Mouse (Mus musculus) CD4-positive, CD25-positive, alpha-beta regulatory T cell, adult 4 months (primary cell): Measurements from ENCODE around the gene Slc7a10. TPM values are rescaled to one million over a fixed set of nuclear protein-coding genes. Genes with fewer than 3 reads are reported as not detected.

Experiments
- polyA plus RNA-seq, 2 experiments: library from polyadenylated mRNA; unstranded; fragments of 100-300 nt; shearing (Covaris generic); gene quantifications; one replicate each; pipeline ENCODE4 v1.2.1; 2017

The Slc7a10 gene
- polyA plus RNA-seq, 2 experiments from 2014 or later: 6.7 to 7.4 TPM

Other genes with a start within 250 kb of the Slc7a10 start
- 10 to 100 TPM in 1 of 2 experiments, 1 to 10 TPM in 1; 9.4 to 10.9 TPM for gene Cebpg, start 129.8 kb upstream of the Slc7a10 start, polyA plus RNA-seq
- gene Cebpa, start 67.1 kb upstream of the Slc7a10 start, polyA plus RNA-seq: 1 to 10 TPM in 1 of 2 experiments, under 1 TPM in 1; 0.47 to 1.1 TPM
- gene Lrp3, start 29.1 kb downstream of the Slc7a10 start, polyA plus RNA-seq: 1 to 10 TPM in 1 of 2 experiments, under 1 TPM in 1; 0.51 to 1.8 TPM
- 10 to 100 TPM; 22.4 to 28.6 TPM for gene Gpatch1, start 132.1 kb downstream of the Slc7a10 start, polyA plus RNA-seq
- under 1 TPM; 0.28 to 0.39 TPM for gene Rhpn2, start 147.8 kb downstream of the Slc7a10 start, polyA plus RNA-seq
- gene Faap24, start 210.5 kb downstream of the Slc7a10 start, polyA plus RNA-seq: 10 to 100 TPM; 34.0 to 40.4 TPM
- gene Cep89, start 210.7 kb downstream of the Slc7a10 start, polyA plus RNA-seq: 10 to 100 TPM; 14.2 to 23.5 TPM